Mouse (Mus musculus) spleen, adult 2 months (tissue): ENCODE data around the gene Cped1. TPM values are rescaled to one million over a fixed set of nuclear protein-coding genes. Genes with fewer than 3 reads are reported as not detected.
"Not testable (repeated sequence)": the region's sequence is repeated elsewhere in the genome, so short reads cannot be mapped to it uniquely, and the experiment has no call there.

ENCODE experiments used
- DNase-seq, 2 experiments: peaks; one replicate each; pipeline versions ENCODE4 v3.0.0 to v3.0.0-alpha.2; 2012 to 2021; ENCODE audit warnings: low spot score in 2 of 2, low read depth in 1 of 2
- H3K27ac ChIP-seq: fragments of 200-500 bp; 2 replicates; pipeline ENCODE4 v1.5.1; 2012; ENCODE audit warnings: low read length, inconsistent platforms; ENCODE audit not compliant: insufficient read depth
- H3K27me3 ChIP-seq: fragments of 200-500 bp; 2 replicates; pipeline ENCODE4 v1.6.1; 2012; ENCODE audit warnings: mild to moderate bottlenecking, moderate library complexity, low read length, inconsistent platforms; ENCODE audit not compliant: control insufficient read depth, insufficient read depth
- H3K36me3 ChIP-seq: fragments of 200-500 bp; 2 replicates; pipeline ENCODE4 v1.6.1; 2012; ENCODE audit warnings: mild to moderate bottlenecking, low read length, inconsistent platforms; ENCODE audit not compliant: control insufficient read depth, insufficient read depth
- H3K4me1 ChIP-seq: fragments of 200-500 bp; 2 replicates; pipeline ENCODE4 v1.6.1; 2011; ENCODE audit warnings: inconsistent platforms; ENCODE audit not compliant: control insufficient read depth, insufficient read depth, insufficient read length
- H3K4me3 ChIP-seq: fragments of 200-500 bp; 2 replicates; pipeline ENCODE4 v1.5.1; 2011; ENCODE audit warnings: mild to moderate bottlenecking, inconsistent platforms; ENCODE audit not compliant: insufficient read depth, insufficient read length; ENCODE audit errors: extremely low read depth
- CTCF ChIP-seq: fragments of 200-500 bp; IDR thresholded peaks from 2 replicates; pipeline ENCODE4 v1.5.1; 2011; ENCODE audit warnings: mild to moderate bottlenecking, inconsistent platforms; ENCODE audit not compliant: insufficient read depth, insufficient read length, insufficient replicate concordance; ENCODE audit errors: extremely low read depth
- POLR2A ChIP-seq: fragments of 200-500 bp; IDR thresholded peaks from 2 replicates; pipeline ENCODE4 v1.6.1; 2011; ENCODE audit warnings: low read depth, low read length, inconsistent platforms
- WGBS: fragments of 180-500 bp; shearing (Covaris S2); methylation state at CpG from one replicate; pipeline ENCODE4 v1.1.7; 2018; 5-methylcytosine and 5-hydroxymethylcytosine counted together
- polyA plus RNA-seq: library from polyadenylated mRNA; depleted of rRNA; stranded (reverse); fragments of >200 nt; gene quantifications from 2 replicates; pipeline ENCODE4 v1.2.3, GENCODE M21; 2012

Gene Cped1
- polyA plus RNA-seq, 1 experiment = 2.7 TPM

- H3K27me3 ChIP-seq = no peaks in the 10 kb centered on the region
- no peak overlapping the region for H3K27ac ChIP-seq
- 72% methylated on average over 6 of the region's 6 CpGs for WGBS
- H3K36me3 ChIP-seq = no peaks in the 10 kb centered on the region
- no peak overlapping the region for H3K4me3 ChIP-seq
- DNase-seq = no peak
- no peaks in the 10 kb centered on the region for H3K4me1 ChIP-seq
- no peak for TF ChIP-seq POLR2A
- TF ChIP-seq CTCF = no peak
These were observed 49.7 kb downstream of the Cped1 start for GRCm38 (mm10) chr6:22035408-22035807.

GRCm38 (mm10) chr6:22035895-22036294 is 50.2 kb downstream of the Cped1 start:
- Histone ChIP-seq H3K27ac (no peak overlapping the region), H3K27me3 (no peaks in the 10 kb centered on the region), H3K36me3 (no peaks in the 10 kb centered on the region), H3K4me3 (no peak overlapping the region), H3K4me1 (no peaks in the 10 kb centered on the region)
- no peak for DNase-seq
- TF ChIP-seq CTCF (no peak), POLR2A (no peak)
- 92% methylated on average over 3 of the region's 3 CpGs for WGBS

GRCm38 (mm10) chr6:22036396-22036795 is 50.7 kb downstream of the Cped1 start:
- H3K27me3 ChIP-seq = no peaks in the 10 kb centered on the region
- no peak for TF ChIP-seq CTCF
- TF ChIP-seq POLR2A = no peak
- DNase-seq = no peak
- no peaks in the 10 kb centered on the region for H3K36me3 ChIP-seq
- WGBS = 86% methylated on average over 8 of the region's 8 CpGs
- H3K4me1 ChIP-seq = no peaks in the 10 kb centered on the region
- no peak overlapping the region for H3K4me3 ChIP-seq
- no peak overlapping the region for H3K27ac ChIP-seq

DNA sequence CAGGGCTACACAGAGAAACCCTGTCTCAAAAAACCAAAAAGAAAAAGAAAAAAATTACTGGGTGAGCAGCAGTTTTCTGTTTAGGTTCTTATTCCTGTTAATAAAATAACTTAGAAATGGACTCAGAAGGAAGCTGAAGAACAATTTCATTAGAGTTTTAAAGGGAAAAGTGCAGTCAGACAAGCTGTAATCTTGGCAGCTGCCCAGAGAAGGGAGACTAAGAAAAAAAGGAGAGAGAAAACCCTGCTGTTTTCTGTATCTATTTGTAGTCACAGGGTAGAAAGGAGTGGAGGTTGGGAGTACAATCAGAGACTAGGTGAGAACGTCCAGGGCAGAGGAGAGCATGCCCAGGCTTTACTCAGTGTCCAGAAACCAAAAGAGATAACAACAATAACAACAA is 51.2 kb downstream of the Cped1 start:
- no peak overlapping the region for H3K27ac ChIP-seq
- H3K36me3 ChIP-seq = no peaks in the 10 kb centered on the region
- WGBS = 89% methylated on average over 1 of the region's 1 CpGs
- no peak for TF ChIP-seq CTCF
- TF ChIP-seq POLR2A = no peak
- H3K4me3 ChIP-seq = no peak overlapping the region
- H3K27me3 ChIP-seq = no peaks in the 10 kb centered on the region
- no peak for DNase-seq
- H3K4me1 ChIP-seq = no peaks in the 10 kb centered on the region

GRCm38 (mm10) chr6:22037441-22038050 is 51.8 kb downstream of the Cped1 start:
- Histone ChIP-seq H3K4me3 (no peak overlapping the region), H3K4me1 (no peaks in the 10 kb centered on the region), H3K27me3 (no peaks in the 10 kb centered on the region), H3K27ac (no peak overlapping the region), H3K36me3 (no peaks in the 10 kb centered on the region)
- no peak for DNase-seq
- TF ChIP-seq CTCF (no peak), POLR2A (no peak)
- 73% methylated on average over 4 of the region's 4 CpGs for WGBS

GRCm38 (mm10) chr6:22039666-22040065 is 54.0 kb downstream of the Cped1 start:
- 73% methylated on average over 7 of the region's 7 CpGs for WGBS
- not testable (repeated sequence) for DNase-seq, H3K36me3 ChIP-seq, H3K4me3 ChIP-seq, H3K27me3 ChIP-seq, H3K27ac ChIP-seq, H3K4me1 ChIP-seq

DNA sequence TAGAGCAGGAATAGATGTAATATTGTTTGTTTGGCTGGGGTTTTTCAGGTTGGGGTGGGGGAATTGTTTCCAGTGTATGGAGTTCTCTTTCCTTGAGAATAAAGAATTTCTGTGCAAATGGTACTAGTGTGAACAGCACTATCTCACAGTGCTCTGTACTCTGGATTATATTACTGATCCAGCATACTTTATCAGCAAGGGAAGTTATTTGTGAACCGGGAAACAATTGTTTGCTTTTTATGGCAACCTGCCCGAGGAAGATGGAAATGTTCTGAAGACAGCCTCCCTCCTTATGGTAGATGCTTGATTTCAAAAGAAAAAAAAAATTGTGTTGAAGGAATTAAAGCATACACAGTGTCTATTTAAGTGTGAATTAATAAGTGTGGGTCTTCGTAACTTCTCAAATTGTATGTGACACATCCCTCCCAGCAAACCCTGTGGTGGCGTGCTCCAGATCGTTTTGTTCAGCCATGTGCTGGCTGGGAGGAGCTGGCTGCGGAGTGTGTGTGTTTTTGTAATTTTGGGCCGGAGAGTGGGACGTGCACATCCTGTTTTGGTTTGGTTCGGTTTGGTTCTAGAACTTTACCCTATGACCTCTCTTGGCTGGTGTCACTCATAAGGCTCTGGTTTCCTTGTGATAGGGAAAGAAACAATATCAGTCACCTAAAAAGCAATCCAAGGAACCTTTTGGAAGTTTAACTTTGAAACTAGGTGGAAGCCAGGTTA is 59.3 kb downstream of the Cped1 start:
- H3K36me3 ChIP-seq = no peaks in the 10 kb centered on the region
- 79% methylated on average over 9 of the region's 9 CpGs for WGBS
- H3K4me3 ChIP-seq = no peak overlapping the region
- no peak for DNase-seq
- no peaks in the 10 kb centered on the region for H3K27me3 ChIP-seq
- TF ChIP-seq CTCF (no peak), POLR2A (no peak)
- H3K27ac ChIP-seq = no peak overlapping the region
- H3K4me1 ChIP-seq = no peaks in the 10 kb centered on the region
